Comparison of ENCODE assay signal across 8 mouse cellular contexts in the genomic region with DNA sequence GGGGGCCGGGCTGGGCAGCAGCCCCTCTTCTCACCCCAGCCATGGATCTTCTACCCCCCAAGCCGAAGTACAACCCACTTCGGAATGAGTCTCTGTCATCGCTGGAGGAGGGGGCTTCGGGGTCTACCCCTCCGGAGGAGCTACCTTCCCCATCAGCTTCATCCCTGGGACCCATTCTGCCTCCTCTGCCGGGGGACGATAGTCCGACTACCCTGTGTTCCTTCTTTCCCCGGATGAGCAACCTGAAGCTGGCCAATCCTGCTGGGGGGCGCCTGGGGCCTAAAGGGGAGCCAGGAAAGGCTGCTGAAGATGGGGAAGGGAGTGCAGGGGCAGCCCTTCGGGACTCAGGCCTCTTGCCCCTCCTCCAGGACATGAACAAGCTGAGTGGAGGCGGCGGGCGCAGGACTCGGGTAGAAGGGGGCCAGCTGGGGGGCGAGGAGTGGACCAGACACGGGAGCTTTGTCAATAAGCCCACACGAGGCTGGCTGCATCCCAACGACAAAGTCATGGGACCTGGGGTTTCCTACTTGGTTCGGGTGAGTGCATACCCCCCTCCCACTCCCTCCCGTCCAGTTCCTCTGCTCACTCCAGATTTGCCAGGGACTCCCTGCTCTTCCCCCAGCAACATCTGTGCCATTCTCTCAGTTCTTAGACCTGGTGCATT. TPM values are rescaled to one million over a fixed set of nuclear protein-coding genes. Genes with fewer than 3 reads are reported as not detected.
A peak's percentile ranks its signal among the peaks of the same experiment; 100 is the strongest.
DNase-seq lines count a peak whose midpoint lies in the region; ATAC-seq lines count a peak whose summit lies in the region.

No protein-coding gene starts in this region.

- no peaks in the 10 kb centered on the region for H3K27me3 ChIP-seq in erythroblast, embryonic 14.5 days (ENCODE audit: control insufficient read depth)
- no peaks in the 10 kb centered on the region for H3K27me3 ChIP-seq in heart, embryonic 14.5 days (ENCODE audit: control insufficient read depth, insufficient read depth, low read length)
- no peaks in the 10 kb centered on the region for H3K27me3 ChIP-seq in limb, embryonic 15.5 days
- no peaks in the 10 kb centered on the region for H3K27me3 ChIP-seq in neural tube, embryonic 12.5 days (replicated peaks)

- peak overlapping the region; percentile 64 to 99 for H3K27ac ChIP-seq in heart, embryonic 14.5 days (replicated peaks in 1 of 2; ENCODE audit: control insufficient read depth in 1 of 2, insufficient read depth in 1 of 2, low read depth in 2 of 2, low read length in 2 of 2)
- H3K27ac ChIP-seq in limb, embryonic 15.5 days: peak overlapping the region; percentile 97
- peak overlapping the region; percentile 32; the same call in 1 of the 2 replicates for H3K27ac ChIP-seq in neural tube, embryonic 12.5 days

- no peaks in the 10 kb centered on the region for H3K9me3 ChIP-seq in erythroblast, embryonic 14.5 days (ENCODE audit: control insufficient read depth, low read length)
- H3K9me3 ChIP-seq in heart, embryonic 14.5 days (ENCODE audit: control insufficient read depth, low read length): no peaks in the 10 kb centered on the region
- H3K9me3 ChIP-seq in limb, embryonic 15.5 days: no peaks in the 10 kb centered on the region
- no peaks in the 10 kb centered on the region for H3K9me3 ChIP-seq in neural tube, embryonic 12.5 days

- peaks cover 58% of the 10 kb centered on the region for H3K36me3 ChIP-seq in erythroblast, embryonic 14.5 days (ENCODE audit: control insufficient read depth)
- H3K36me3 ChIP-seq in heart, embryonic 14.5 days (ENCODE audit: control insufficient read depth, insufficient read depth, low read length): peaks cover 37% of the 10 kb centered on the region
- peaks cover 33% of the 10 kb centered on the region for H3K36me3 ChIP-seq in limb, embryonic 15.5 days
- peaks cover 23% of the 10 kb centered on the region for H3K36me3 ChIP-seq in neural tube, embryonic 12.5 days

- no peak for ATAC-seq in erythroblast, adult 5-6 weeks (replicated peaks; ENCODE audit: low FRiP score, poor library complexity, severe bottlenecking)
- ATAC-seq in heart, embryonic 14.5 days (ENCODE audit: insufficient number of reproducible peaks, insufficient read depth, low FRiP score, low read depth): no peak
- ATAC-seq in limb, embryonic 15.5 days (ENCODE audit: insufficient number of reproducible peaks, low FRiP score, low TSS enrichment, low read depth): no peak
- no peak for ATAC-seq in neural tube, embryonic 12.5 days (ENCODE audit: low FRiP score, low read depth)

- H3K9ac ChIP-seq in heart, embryonic 14.5 days (ENCODE audit: low read length): peak overlapping the region; percentile 77
- H3K9ac ChIP-seq in limb, embryonic 15.5 days: peak overlapping the region; percentile 50
- peak overlapping the region; percentile 60 for H3K9ac ChIP-seq in neural tube, embryonic 12.5 days

- DNase-seq in NIH3T3 (ENCODE audit: low read depth): peak; percentile 85
- no peak for DNase-seq in cerebellum, adult 11-12 months
- DNase-seq in right cerebral cortex, postnatal 4 days: no peak

- H3K4me1 ChIP-seq in erythroblast, embryonic 14.5 days (ENCODE audit: control insufficient read depth): peaks cover 84% of the 10 kb centered on the region
- peaks cover 14 to 35% of the 10 kb centered on the region in 2 experiments for H3K4me1 ChIP-seq in heart, embryonic 14.5 days (ENCODE audit: control insufficient read depth in 2 of 2, insufficient read depth in 2 of 2, low read length in 2 of 2)
- peaks cover 53% of the 10 kb centered on the region for H3K4me1 ChIP-seq in limb, embryonic 15.5 days
- peaks cover 50% of the 10 kb centered on the region for H3K4me1 ChIP-seq in neural tube, embryonic 12.5 days

- H3K4me2 ChIP-seq in heart, embryonic 14.5 days (ENCODE audit: low read length): peak overlapping the region; percentile 87
- peak overlapping the region; percentile 70 for H3K4me2 ChIP-seq in limb, embryonic 15.5 days
- H3K4me2 ChIP-seq in neural tube, embryonic 12.5 days (replicated peaks): peak overlapping the region; percentile 64

- 6% methylated on average over 22 of the region's 22 CpGs for WGBS in heart, embryonic 14.5 days
- 5% methylated on average over 22 of the region's 22 CpGs for WGBS in limb, embryonic 15.5 days
- 12% methylated on average over 22 of the region's 22 CpGs for WGBS in neural tube, embryonic 12.5 days

- H3K4me3 ChIP-seq in erythroblast, embryonic 14.5 days (replicated peaks): peak overlapping the region; percentile 71
- peak overlapping the region; percentile 56 to 75 for H3K4me3 ChIP-seq in heart, embryonic 14.5 days (ENCODE audit: control insufficient read depth in 1 of 2, insufficient read depth in 1 of 2, low read depth in 1 of 2, low read length in 2 of 2)
- H3K4me3 ChIP-seq in limb, embryonic 15.5 days: peak overlapping the region; percentile 65
- peak overlapping the region; percentile 36 for H3K4me3 ChIP-seq in neural tube, embryonic 12.5 days

RNA-seq across cellular contexts. Expression of a gene that starts 3.7 kb away (rescaled TPM):
- polyA plus RNA-seq in erythroblast, embryonic 14.5 days (2012): 11.4 and 12.7 TPM in 2 replicates
- 14.4 and 25.2 TPM in 2 replicates for total RNA-seq in erythroblast, adult 5-6 weeks (2015; ENCODE audit: low replicate concordance)
- total RNA-seq in erythroblast, adult 5-6 weeks (2017; ENCODE audit: low replicate concordance): 21.3 and 24.1 TPM in 2 replicates
- polyA plus RNA-seq in heart, embryonic 14.5 days (2014; fragmentation: Nextera tagmentation; extraction: Ambion mirVana): 48.0 and 50.5 TPM in 2 replicates
- 108 and 112 TPM in 2 replicates for polyA plus RNA-seq in limb, embryonic 15.5 days (2015; fragmentation: Nextera tagmentation; extraction: Ambion mirVana)
- polyA plus RNA-seq in neural tube, embryonic 12.5 days (2016; fragmentation: Nextera tagmentation; extraction: Ambion mirVana): 51.4 and 57.5 TPM in 2 replicates

RNA-seq across cellular contexts. Expression of a gene that starts 3.8 kb away (rescaled TPM):
- polyA plus RNA-seq in erythroblast, embryonic 14.5 days (2012): 6.9 and 7.4 TPM in 2 replicates
- 67.9 and 79.9 TPM in 2 replicates for total RNA-seq in erythroblast, adult 5-6 weeks (2015; ENCODE audit: low replicate concordance)
- 37.4 and 42.1 TPM in 2 replicates for total RNA-seq in erythroblast, adult 5-6 weeks (2017; ENCODE audit: low replicate concordance)
- 354 and 368 TPM in 2 replicates for polyA plus RNA-seq in heart, embryonic 14.5 days (2014; fragmentation: Nextera tagmentation; extraction: Ambion mirVana)
- 340 and 365 TPM in 2 replicates for polyA plus RNA-seq in limb, embryonic 15.5 days (2015; fragmentation: Nextera tagmentation; extraction: Ambion mirVana)
- polyA plus RNA-seq in neural tube, embryonic 12.5 days (2016; fragmentation: Nextera tagmentation; extraction: Ambion mirVana): 252 and 272 TPM in 2 replicates

RNA-seq across cellular contexts. Expression of a gene that starts 8.1 kb away (rescaled TPM):
- polyA plus RNA-seq in erythroblast, embryonic 14.5 days (2012): 5.9 TPM in 2 replicates
- 9.8 and 11.5 TPM in 2 replicates for total RNA-seq in erythroblast, adult 5-6 weeks (2015; ENCODE audit: low replicate concordance)
- total RNA-seq in erythroblast, adult 5-6 weeks (2017; ENCODE audit: low replicate concordance): 5.6 and 12.4 TPM in 2 replicates
- polyA plus RNA-seq in heart, embryonic 14.5 days (2014; fragmentation: Nextera tagmentation; extraction: Ambion mirVana): 24.3 and 27.8 TPM in 2 replicates
- 37.1 and 43.7 TPM in 2 replicates for polyA plus RNA-seq in limb, embryonic 15.5 days (2015; fragmentation: Nextera tagmentation; extraction: Ambion mirVana)
- polyA plus RNA-seq in neural tube, embryonic 12.5 days (2016; fragmentation: Nextera tagmentation; extraction: Ambion mirVana): 55.9 and 57.3 TPM in 2 replicates

RNA-seq across cellular contexts. Expression of a gene that starts 10.3 kb away (rescaled TPM):
- 1.3 and 1.6 TPM in 2 replicates for polyA plus RNA-seq in erythroblast, embryonic 14.5 days (2012)
- 2.1 and 6.3 TPM in 2 replicates for total RNA-seq in erythroblast, adult 5-6 weeks (2015; ENCODE audit: low replicate concordance)
- total RNA-seq in erythroblast, adult 5-6 weeks (2017; ENCODE audit: low replicate concordance): 1.8 and 3.1 TPM in 2 replicates
- polyA plus RNA-seq in heart, embryonic 14.5 days (2014; fragmentation: Nextera tagmentation; extraction: Ambion mirVana): 33.5 and 35.2 TPM in 2 replicates
- polyA plus RNA-seq in limb, embryonic 15.5 days (2015; fragmentation: Nextera tagmentation; extraction: Ambion mirVana): 27.1 and 31.0 TPM in 2 replicates
- polyA plus RNA-seq in neural tube, embryonic 12.5 days (2016; fragmentation: Nextera tagmentation; extraction: Ambion mirVana): 33.4 and 35.0 TPM in 2 replicates

RNA-seq across cellular contexts. Expression of a gene that starts 14.6 kb away (rescaled TPM):
- 0.13 and 0.21 TPM in 2 replicates for polyA plus RNA-seq in erythroblast, embryonic 14.5 days (2012)
- total RNA-seq in erythroblast, adult 5-6 weeks (2015; ENCODE audit: low replicate concordance): 3.8 and 4.2 TPM in 2 replicates
- total RNA-seq in erythroblast, adult 5-6 weeks (2017; ENCODE audit: low replicate concordance): 6.2 and 8.6 TPM in 2 replicates
- 36.9 and 37.3 TPM in 2 replicates for polyA plus RNA-seq in heart, embryonic 14.5 days (2014; fragmentation: Nextera tagmentation; extraction: Ambion mirVana)
- polyA plus RNA-seq in limb, embryonic 15.5 days (2015; fragmentation: Nextera tagmentation; extraction: Ambion mirVana): 33.9 and 51.5 TPM in 2 replicates
- polyA plus RNA-seq in neural tube, embryonic 12.5 days (2016; fragmentation: Nextera tagmentation; extraction: Ambion mirVana): 15.5 and 16.8 TPM in 2 replicates

Comparison
In these comparisons a context has a peak if more than half of its experiments do, and no peak if none do; other contexts are left out.
1. H3K27ac ChIP-seq: peak in every context shown above with its lines; median percentile 97 in limb, embryonic 15.5 days; 82 in heart, embryonic 14.5 days; 32 in neural tube, embryonic 12.5 days.
2. RNA of a gene that starts 3.8 kb away (polyA plus RNA-seq): 354 to 368 TPM in heart, embryonic 14.5 days, 340 to 365 TPM in limb, embryonic 15.5 days and 252 to 272 TPM in neural tube, embryonic 12.5 days; 6.9 to 7.4 TPM in erythroblast, embryonic 14.5 days; every median in the first group is over 10 times any median in the second.
3. Peak in every context shown above with its lines, with median percentiles within 50 percentile points of each other: H3K4me3 ChIP-seq, H3K4me2 ChIP-seq and H3K9ac ChIP-seq.